Mouse (Mus musculus) brain, adult 2 months (tissue): ENCODE results near the gene Gm16440.
"Not testable (repeated sequence)": the region's sequence is repeated elsewhere in the genome, so short reads cannot be mapped to it uniquely, and the experiment has no call there.

Experiments used
- DNase-seq: peaks from one replicate; pipeline ENCODE4 v3.0.0; 2011; ENCODE audit warnings: low read depth, low spot score

Gene Gm16440

GRCm38 (mm10) chr14:6390219-6390618 lies at the start of gene Gm16440:
TSS of gene Gm16440 (minus strand) at chr14:6390319.
- not testable (repeated sequence) for DNase-seq

- DNase-seq = not testable (repeated sequence)
Measured at GRCm38 (mm10) chr14:6426766-6427165, 36.6 kb upstream of the Gm16440 start.

- DNase-seq = not testable (repeated sequence)
Measured at GRCm38 (mm10) chr14:6426353-6426752, 36.2 kb upstream of the Gm16440 start.

- not testable (repeated sequence) for DNase-seq
Measured at GRCm38 (mm10) chr14:6412382-6412781, 22.3 kb upstream of the Gm16440 start, which contains the start of gene Gm3591. TSS of gene Gm3591 (minus strand) at chr14:6412482.

GRCm38 (mm10) chr14:6343578-6343977 lies 46.5 kb downstream of the Gm16440 start, which contains the start of gene Gm3618:
TSS of gene Gm3618 (minus strand) at chr14:6343678.
- not testable (repeated sequence) for DNase-seq
